Mouse (Mus musculus) MEL (cell line): Measurements from ENCODE around the gene Trmt6. TPM values are rescaled to one million over a fixed set of nuclear protein-coding genes. Genes with fewer than 3 reads are reported as not detected.
A peak's percentile ranks its signal among the peaks of the same experiment; 100 is the strongest.

Source experiments
- DNase-seq: peaks from one replicate; pipeline ENCODE4 v3.0.0; 2011; ENCODE audit warnings: low read depth, low spot score
- H3K27ac ChIP-seq: 2 replicates; pipeline ENCODE4 v1.5.1; 2012; ENCODE audit warnings: low read depth, mild to moderate bottlenecking, control low read depth, low read length, moderate library complexity; ENCODE audit not compliant: control insufficient read depth
- H3K27me3 ChIP-seq, 2 experiments: fragments of 150-350 bp in 1 of 2; sonication (generic) in 1 of 2; 2 replicates each; pipeline ENCODE4 v1.6.1; 2012; ENCODE audit warnings: low read length in 2 of 2, mild to moderate bottlenecking in 2 of 2, improper control_type of control experiment in 1 of 2, moderate library complexity in 1 of 2; ENCODE audit not compliant: insufficient read depth in 2 of 2, control insufficient read depth in 1 of 2
- H3K36me3 ChIP-seq, 2 experiments: 2 replicates each; pipeline ENCODE4 v1.6.1; 2012 to 2014; ENCODE audit warnings: low read length in 2 of 2, improper control_type of control experiment in 1 of 2, inconsistent platforms in 1 of 2, mild to moderate bottlenecking in 1 of 2; ENCODE audit not compliant: insufficient read depth in 2 of 2, control insufficient read depth in 1 of 2
- H3K4me1 ChIP-seq, 2 experiments: fragments of 150-350 bp in 1 of 2; sonication (generic) in 1 of 2; 2 replicates each; pipeline ENCODE4 v1.6.1; 2012; ENCODE audit warnings: low read length in 2 of 2, improper control_type of control experiment in 1 of 2, mild to moderate bottlenecking in 1 of 2; ENCODE audit not compliant: insufficient read depth in 2 of 2, control insufficient read depth in 1 of 2
- H3K4me3 ChIP-seq, 2 experiments: fragments of 150-350 bp in 1 of 2; sonication (generic) in 1 of 2; 2 replicates each; pipeline ENCODE4 v1.5.1; 2012; ENCODE audit warnings: low read depth in 2 of 2, low read length in 2 of 2, mild to moderate bottlenecking in 2 of 2, moderate library complexity in 2 of 2, control low read depth in 1 of 2, improper control_type of control experiment in 1 of 2; ENCODE audit not compliant: control insufficient read depth in 1 of 2, insufficient read depth in 1 of 2
- H3K79me2 ChIP-seq: 2 replicates; pipeline ENCODE4 v1.6.1; 2012; ENCODE audit warnings: mild to moderate bottlenecking, low read length, moderate library complexity; ENCODE audit not compliant: control insufficient read depth, poor library complexity, insufficient read depth
- H3K9ac ChIP-seq: 2 replicates; pipeline ENCODE4 v1.6.1; 2012; ENCODE audit warnings: low read depth, mild to moderate bottlenecking, control low read depth, low read length, moderate library complexity; ENCODE audit not compliant: control insufficient read depth, poor library complexity, severe bottlenecking
- H3K9me3 ChIP-seq: fragments of 150-350 bp; sonication (generic); replicated peaks from 2 replicates; pipeline ENCODE4 v1.6.1; 2012; ENCODE audit warnings: mild to moderate bottlenecking, low read length, improper control_type of control experiment, moderate library complexity; ENCODE audit not compliant: insufficient read depth
- ELF1 ChIP-seq: IDR thresholded peaks from 2 replicates; pipeline ENCODE4 v1.6.1; 2014; ENCODE audit warnings: low read depth, mild to moderate bottlenecking, inconsistent platforms, low read length, improper control_type of control experiment, moderate library complexity
- GABPA ChIP-seq: IDR thresholded peaks from 2 replicates; pipeline ENCODE4 v1.6.1; 2012; ENCODE audit warnings: low read depth, mild to moderate bottlenecking, inconsistent platforms, low read length, improper control_type of control experiment, moderate library complexity
- GATA1 ChIP-seq: IDR thresholded peaks from 2 replicates; pipeline ENCODE4 v1.6.1; 2011; ENCODE audit warnings: low read depth, low read length, improper control_type of control experiment
- KAT2A ChIP-seq: conservative IDR thresholded peaks from 2 replicates; pipeline ENCODE4 v1.6.1; 2012; ENCODE audit warnings: low read depth, low read length, improper control_type of control experiment, inconsistent platforms
- MYC ChIP-seq: IDR thresholded peaks from 2 replicates; pipeline ENCODE4 v1.6.1; 2011; ENCODE audit warnings: low read depth, mild to moderate bottlenecking, low read length, improper control_type of control experiment, moderate library complexity
- NELFE ChIP-seq: IDR thresholded peaks from 2 replicates; pipeline ENCODE4 v1.6.1; 2011; ENCODE audit warnings: low read depth, low read length, improper control_type of control experiment
- NRF1 ChIP-seq: IDR thresholded peaks from 2 replicates; pipeline ENCODE4 v1.6.1; 2014; ENCODE audit warnings: low read depth, mild to moderate bottlenecking, inconsistent platforms, low read length, improper control_type of control experiment, moderate library complexity; ENCODE audit not compliant: poor library complexity, insufficient read depth, severe bottlenecking
- POLR2AphosphoS5 ChIP-seq: IDR thresholded peaks from 2 replicates; pipeline ENCODE4 v1.6.1; 2012; ENCODE audit warnings: low read depth, borderline replicate concordance, mild to moderate bottlenecking, inconsistent platforms, low read length, moderate library complexity, mixed read lengths
- SIN3A ChIP-seq: IDR thresholded peaks from 2 replicates; pipeline ENCODE4 v1.6.1; 2012; ENCODE audit warnings: low read length, improper control_type of control experiment, inconsistent platforms
- SMC3 ChIP-seq: IDR thresholded peaks from 2 replicates; pipeline ENCODE4 v1.6.1; 2011; ENCODE audit warnings: low read depth, low read length, improper control_type of control experiment
- TCF12 ChIP-seq: IDR thresholded peaks from 2 replicates; pipeline ENCODE4 v1.6.1; 2014; ENCODE audit warnings: low read depth, mild to moderate bottlenecking, inconsistent platforms, low read length, improper control_type of control experiment, moderate library complexity
- ZC3H11A ChIP-seq: IDR thresholded peaks from 2 replicates; pipeline ENCODE4 v1.6.1; 2012; ENCODE audit warnings: low read depth, mild to moderate bottlenecking, inconsistent platforms, low read length, improper control_type of control experiment
- polyA plus RNA-seq, 2 experiments: library from polyadenylated mRNA; stranded (reverse) in 1 of 2; unstranded in 1 of 2; fragments of >175 nt in 1 of 2; fragments of >200 nt in 1 of 2; gene quantifications; 2 replicates each; pipeline versions ENCODE4 v1.2.1 to v1.2.4; 2012; ENCODE audit warnings: low replicate concordance in 2 of 2, low read depth in 1 of 2; ENCODE audit not compliant: insufficient read length in 2 of 2, insufficient read depth in 1 of 2, missing spikeins in 1 of 2
- total RNA-seq: library from RNA; depleted of rRNA; stranded (reverse); fragments of 300-350 nt; gene quantifications from 2 replicates; pipeline ENCODE4 v1.2.3, GENCODE M21; 2012

The Trmt6 gene
- total and polyA plus RNA-seq, 3 experiments: 53.6 to 64.1 TPM; not detected in 1

DNA sequence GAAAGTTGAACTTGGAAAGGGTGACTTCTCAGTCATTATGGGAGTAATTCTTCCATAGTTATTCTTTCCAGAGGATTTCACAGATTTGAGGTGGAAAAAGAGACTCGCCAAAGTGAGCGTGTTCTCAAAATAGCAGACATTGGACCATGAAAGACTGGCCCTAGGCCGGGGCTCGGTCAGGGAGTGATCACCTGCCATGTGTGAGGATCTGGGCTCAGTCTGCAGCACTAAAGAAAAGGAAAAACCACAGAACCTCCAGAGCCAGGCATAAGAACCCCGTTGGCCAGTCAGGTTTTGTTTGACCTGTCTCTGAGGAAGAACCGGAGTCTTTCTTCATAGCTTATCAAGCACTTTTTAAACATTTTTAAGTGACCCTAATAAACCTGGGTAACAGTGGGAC lies 31.8 kb downstream of the Trmt6 start:
- no peaks in the 10 kb centered on the region for H3K36me3 ChIP-seq
- TF ChIP-seq POLR2AphosphoS5 (no peak), TCF12 (no peak)
- TF ChIP-seq, all 39 proteins: peak for 0
- H3K4me3 ChIP-seq: no peak overlapping the region
- no peak for DNase-seq
- no peaks in the 10 kb centered on the region for H3K4me1 ChIP-seq
- H3K79me2 ChIP-seq: no peaks in the 10 kb centered on the region
- no peak overlapping the region for H3K9ac ChIP-seq
- no peaks in the 10 kb centered on the region for H3K9me3 ChIP-seq
- no peaks in the 10 kb centered on the region; a peak in 1 of 4 replicates for H3K27me3 ChIP-seq
- H3K27ac ChIP-seq: no peak overlapping the region

DNA sequence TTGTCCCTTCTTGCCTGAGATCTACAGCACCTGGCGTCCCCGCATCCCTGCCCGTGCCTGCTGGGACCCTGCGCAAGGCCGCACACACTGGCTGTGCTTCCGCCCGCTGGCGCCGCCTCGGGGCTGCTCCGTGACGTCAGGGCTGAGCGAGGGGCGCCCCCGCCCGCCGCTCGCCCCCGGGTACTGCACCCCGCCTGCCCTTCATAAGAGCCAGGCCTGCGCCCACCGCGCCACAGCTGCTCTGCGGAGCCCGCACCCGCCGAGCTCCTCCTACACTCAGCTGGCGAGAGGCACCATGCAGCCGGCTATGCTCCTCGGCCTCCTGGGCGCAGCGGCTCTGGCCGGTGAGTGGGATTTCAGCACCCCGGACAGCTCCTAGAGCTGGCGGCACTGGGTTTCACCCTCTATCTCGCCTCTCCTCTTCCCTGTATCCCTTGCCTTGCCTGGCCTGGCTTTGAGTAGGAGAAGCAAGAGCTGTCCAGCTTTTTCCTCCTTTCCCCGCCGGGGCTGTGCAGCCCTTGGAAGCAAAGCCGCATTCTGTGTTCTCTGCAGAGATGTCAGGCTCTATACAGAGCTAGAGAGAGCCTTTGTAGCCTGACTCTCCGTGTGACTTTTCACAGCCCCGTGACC lies 34.3 kb downstream of the Trmt6 start:
- Histone ChIP-seq H3K27me3 (no peaks in the 10 kb centered on the region; a peak in 1 of 4 replicates), H3K4me3 (no peak overlapping the region), H3K9me3 (no peaks in the 10 kb centered on the region), H3K27ac (no peak overlapping the region), H3K4me1 (no peaks in the 10 kb centered on the region), H3K9ac (no peak overlapping the region), H3K79me2 (no peaks in the 10 kb centered on the region), H3K36me3 (no peaks in the 10 kb centered on the region)
- DNase-seq: peak; percentile 63
- TF ChIP-seq SIN3A (no peak), ELF1 (no peak), ZC3H11A (no peak), NELFE (no peak), SMC3 (no peak), GABPA (no peak), KAT2A (no peak), NRF1 (no peak)

DNA sequence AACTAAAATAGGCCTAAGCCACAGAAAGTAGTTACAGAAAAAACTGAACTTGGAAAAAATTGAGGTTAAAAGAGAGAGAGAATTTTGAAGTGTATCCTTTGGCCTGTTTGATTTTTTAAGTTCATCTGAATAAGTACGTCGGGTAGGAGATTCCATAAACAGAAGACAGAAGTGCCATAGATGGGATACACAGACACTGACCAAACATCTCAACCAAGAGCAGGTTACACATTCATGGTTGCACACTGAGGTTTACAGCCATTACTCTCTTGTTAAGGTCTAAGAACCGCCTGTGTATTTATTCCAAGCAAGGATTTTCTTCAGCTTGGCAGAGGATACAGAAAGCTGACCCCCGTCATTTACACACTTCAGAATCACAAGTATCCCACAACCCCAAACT lies 34.9 kb downstream of the Trmt6 start, which contains the start of gene Chgb:
TSS of gene Chgb (plus strand) at position 301 of the 400 bp plus-strand sequence.
- no peak within 1 kb of the TSS for H3K4me3 ChIP-seq
- H3K9me3 ChIP-seq: no peaks in the 10 kb centered on the region
- no peaks in the 10 kb centered on the region for H3K36me3 ChIP-seq
- no peak within 1 kb of the TSS for H3K9ac ChIP-seq
- no peaks in the 10 kb centered on the region; a peak in 1 of 4 replicates for H3K27me3 ChIP-seq
- TF ChIP-seq ZC3H11A (no peak), MYC (no peak), GATA1 (no peak)
- H3K79me2 ChIP-seq: no peaks in the 10 kb centered on the region
- no peaks in the 10 kb centered on the region for H3K4me1 ChIP-seq
- no peak for DNase-seq
- H3K27ac ChIP-seq: no peak within 1 kb of the TSS
